Mouse (Mus musculus) ES-Bruce4 (cell line): ENCODE data around the gene Ppip5k2. TPM values are rescaled to one million over a fixed set of nuclear protein-coding genes. Genes with fewer than 3 reads are reported as not detected.
"Not testable (repeated sequence)": the region's sequence is repeated elsewhere in the genome, so short reads cannot be mapped to it uniquely, and the experiment has no call there.

Experiments
- H3K27ac ChIP-seq: 2 replicates; pipeline ENCODE4 v1.5.1; 2012; ENCODE audit warnings: low read length, inconsistent platforms; ENCODE audit not compliant: insufficient read depth
- H3K27me3 ChIP-seq: 2 replicates; pipeline ENCODE4 v1.6.1; 2012; ENCODE audit warnings: mild to moderate bottlenecking, low read length, inconsistent platforms; ENCODE audit not compliant: control insufficient read depth, poor library complexity, insufficient read depth, severe bottlenecking
- H3K36me3 ChIP-seq: 2 replicates; pipeline ENCODE4 v1.6.1; 2012; ENCODE audit warnings: inconsistent platforms, mild to moderate bottlenecking, low read length, moderate library complexity; ENCODE audit not compliant: control insufficient read depth, poor library complexity, insufficient read depth, severe bottlenecking
- H3K4me1 ChIP-seq: one replicate; pipeline ENCODE4 v1.8.1; 2011; ENCODE audit warnings: low read length; ENCODE audit not compliant: control insufficient read depth, insufficient read depth
- H3K4me3 ChIP-seq: 2 replicates; pipeline ENCODE4 v1.5.1; 2011; ENCODE audit warnings: low read depth, mild to moderate bottlenecking, low read length
- H3K9ac ChIP-seq: 2 replicates; pipeline ENCODE4 v1.6.1; 2012; ENCODE audit warnings: low read depth, mild to moderate bottlenecking, inconsistent platforms; ENCODE audit not compliant: poor library complexity, severe bottlenecking
- H3K9me3 ChIP-seq: replicated peaks from 2 replicates; pipeline ENCODE4 v1.6.1; 2012; ENCODE audit warnings: mild to moderate bottlenecking, low read length, inconsistent platforms; ENCODE audit not compliant: control insufficient read depth, poor library complexity, insufficient read depth, severe bottlenecking
- CTCF ChIP-seq: IDR thresholded peaks from one replicate; pipeline ENCODE4 v1.8.1; 2011; ENCODE audit warnings: low read depth, low read length
- EP300 ChIP-seq: IDR thresholded peaks from 2 replicates; pipeline ENCODE4 v1.6.1; 2011; ENCODE audit warnings: low read depth, low read length; ENCODE audit not compliant: insufficient read depth
- POLR2A ChIP-seq: IDR thresholded peaks from one replicate; pipeline ENCODE4 v1.8.1; 2011; ENCODE audit warnings: low read length; ENCODE audit not compliant: insufficient read depth
- polyA plus RNA-seq: library from polyadenylated mRNA; stranded (reverse); fragments of >200 nt; gene quantifications from 2 replicates; pipeline ENCODE4 v1.2.4, GENCODE M21; 2011; ENCODE audit warnings: low read depth; ENCODE audit not compliant: missing spikeins, insufficient read depth, insufficient read length

Gene Ppip5k2
- polyA plus RNA-seq, 1 experiment, result 48.5 TPM

GRCm38 (mm10) chr1:97768089-97768488 is 2.1 kb downstream of the Ppip5k2 start:
- no peak overlapping the region for H3K9ac ChIP-seq

GRCm38 (mm10) chr1:97765712-97766111 is 4.5 kb downstream of the Ppip5k2 start:
- not testable (repeated sequence) for H3K36me3 ChIP-seq, H3K4me3 ChIP-seq, H3K9me3 ChIP-seq, H3K9ac ChIP-seq, H3K4me1 ChIP-seq, H3K27ac ChIP-seq, H3K27me3 ChIP-seq

More at GRCm38 (mm10) chr1:97768089-97768488, 2.1 kb downstream of the Ppip5k2 start:
- Histone ChIP-seq H3K9me3 (no peaks in the 10 kb centered on the region), H3K4me1 (no peaks in the 10 kb centered on the region), H3K4me3 (no peak overlapping the region), H3K27me3 (no peaks in the 10 kb centered on the region), H3K36me3 (no peaks in the 10 kb centered on the region; the same call in 1 of the 2 replicates), H3K27ac (no peak overlapping the region)
- no peak for TF ChIP-seq POLR2A
- TF ChIP-seq EP300, result no peak
- no peak for TF ChIP-seq CTCF

GRCm38 (mm10) chr1:97761477-97761876 is 8.7 kb downstream of the Ppip5k2 start:
- Histone ChIP-seq H3K36me3 (no peaks in the 10 kb centered on the region; the same call in none of the 2 replicates), H3K4me1 (no peaks in the 10 kb centered on the region), H3K27ac (no peak overlapping the region), H3K9ac (no peak overlapping the region), H3K9me3 (no peaks in the 10 kb centered on the region), H3K27me3 (no peaks in the 10 kb centered on the region), H3K4me3 (no peak overlapping the region)
- TF ChIP-seq EP300 (no peak), CTCF (no peak), POLR2A (no peak)

GRCm38 (mm10) chr1:97760598-97760997 is 9.6 kb downstream of the Ppip5k2 start:
- no peak overlapping the region for H3K27ac ChIP-seq

GRCm38 (mm10) chr1:97759841-97760240 is 10.4 kb downstream of the Ppip5k2 start:
- peaks cover 6% of the 10 kb centered on the region for H3K36me3 ChIP-seq
- H3K27me3 ChIP-seq, result no peaks in the 10 kb centered on the region
- no peaks in the 10 kb centered on the region for H3K9me3 ChIP-seq
- TF ChIP-seq POLR2A (no peak), EP300 (no peak), CTCF (no peak)
- H3K27ac ChIP-seq, result no peak overlapping the region
- H3K4me1 ChIP-seq, result no peaks in the 10 kb centered on the region
- no peak overlapping the region for H3K9ac ChIP-seq
- H3K4me3 ChIP-seq, result no peak overlapping the region

More at GRCm38 (mm10) chr1:97760598-97760997, 9.6 kb downstream of the Ppip5k2 start:
- Histone ChIP-seq H3K36me3 (peaks cover 2% of the 10 kb centered on the region), H3K4me1 (no peaks in the 10 kb centered on the region), H3K9me3 (no peaks in the 10 kb centered on the region), H3K4me3 (no peak overlapping the region), H3K27me3 (no peaks in the 10 kb centered on the region), H3K9ac (no peak overlapping the region)
- TF ChIP-seq CTCF (no peak), POLR2A (no peak), EP300 (no peak)

- no peak overlapping the region for H3K9ac ChIP-seq
- no peaks in the 10 kb centered on the region for H3K9me3 ChIP-seq
- peaks cover 16% of the 10 kb centered on the region for H3K36me3 ChIP-seq
- H3K4me1 ChIP-seq, result no peaks in the 10 kb centered on the region
- H3K27me3 ChIP-seq, result no peaks in the 10 kb centered on the region
- H3K27ac ChIP-seq, result no peak overlapping the region
- TF ChIP-seq EP300 (no peak), CTCF (no peak), POLR2A (no peak)
- H3K4me3 ChIP-seq, result no peak overlapping the region
Observed at GRCm38 (mm10) chr1:97754392-97754791, 15.8 kb downstream of the Ppip5k2 start.
